Mouse (Mus musculus): ENCODE data around the gene Hist1h3e. TPM values are rescaled to one million over a fixed set of nuclear protein-coding genes. Genes with fewer than 3 reads are reported as not detected.
A peak's percentile ranks its signal among the peaks of the same experiment; 100 is the strongest.
"Not testable (repeated sequence)": the region's sequence is repeated elsewhere in the genome, so short reads cannot be mapped to it uniquely, and the experiment has no call there.

Hist1h3e gene
- 10 to 100 TPM; 47.8 to 50.0 TPM for total RNA-seq (2021)

DNA sequence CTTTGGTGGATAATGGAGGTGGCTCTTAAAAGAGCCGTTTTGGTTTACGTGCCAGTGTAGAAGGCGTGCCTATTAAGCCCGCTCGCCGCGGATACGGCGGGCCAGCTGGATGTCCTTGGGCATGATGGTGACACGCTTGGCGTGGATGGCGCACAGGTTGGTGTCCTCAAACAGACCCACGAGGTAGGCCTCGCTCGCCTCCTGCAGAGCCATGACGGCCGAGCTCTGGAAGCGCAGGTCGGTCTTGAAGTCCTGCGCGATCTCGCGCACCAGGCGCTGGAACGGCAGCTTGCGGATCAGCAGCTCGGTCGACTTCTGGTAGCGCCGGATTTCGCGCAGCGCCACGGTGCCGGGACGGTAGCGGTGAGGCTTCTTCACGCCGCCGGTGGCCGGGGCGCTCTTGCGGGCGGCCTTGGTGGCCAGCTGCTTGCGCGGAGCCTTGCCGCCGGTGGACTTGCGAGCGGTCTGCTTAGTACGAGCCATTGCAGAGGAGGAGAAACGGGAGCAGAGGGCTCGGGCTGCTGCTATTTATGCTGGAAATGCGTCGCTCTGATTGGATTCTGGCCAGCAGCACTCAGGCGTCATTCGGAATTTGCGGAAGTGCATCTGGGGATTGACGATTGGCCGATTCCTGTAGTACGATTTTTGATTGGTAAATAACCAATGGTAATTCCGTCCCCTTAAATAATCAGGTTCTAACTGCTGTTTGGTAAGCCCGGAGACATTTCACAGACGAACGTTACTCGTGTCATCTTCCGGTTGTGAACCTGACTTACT is at the start of gene Hist1h3e:
TSS of gene Hist1h3e (minus strand) at position 487 of the 777 bp plus-strand sequence.
- DNase-seq (ENCODE audit: extremely low spot score in 1 of 2, low spot score in 1 of 2): peak; percentile 88 to 94

- DNase-seq (ENCODE audit: extremely low spot score in 1 of 2, low spot score in 1 of 2): no peak
Measured at GRCm38 (mm10) chr13:23611638-23612037, 49.5 kb upstream of the Hist1h3e start.

GRCm38 (mm10) chr13:23610393-23610792 is 48.2 kb upstream of the Hist1h3e start:
- DNase-seq (ENCODE audit: extremely low spot score in 1 of 2, low spot score in 1 of 2): no peak

DNA sequence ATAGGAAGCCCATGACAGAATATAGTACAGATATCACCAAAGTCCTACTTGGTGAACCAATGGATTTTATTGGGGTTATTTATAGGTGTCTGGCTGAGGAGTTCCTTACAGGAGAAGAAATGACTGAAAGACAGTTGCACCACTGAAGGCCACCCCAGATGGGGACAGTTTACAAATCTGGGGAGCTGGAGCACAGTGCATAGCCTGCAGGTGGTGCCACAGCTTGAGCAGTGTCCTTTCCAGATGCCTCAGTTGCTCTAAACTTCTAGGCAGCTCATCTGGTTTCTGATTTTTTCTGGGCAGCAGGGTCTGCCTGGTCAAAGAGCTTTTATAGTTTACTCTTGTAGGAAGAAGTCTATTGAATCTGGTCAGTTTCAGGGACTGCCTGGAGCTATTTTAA is 47.7 kb upstream of the Hist1h3e start:
- DNase-seq (ENCODE audit: extremely low spot score in 1 of 2, low spot score in 1 of 2): no peak

GRCm38 (mm10) chr13:23609209-23609608 is 47.0 kb upstream of the Hist1h3e start:
- no peak for DNase-seq (ENCODE audit: extremely low spot score in 1 of 2, low spot score in 1 of 2)

DNA sequence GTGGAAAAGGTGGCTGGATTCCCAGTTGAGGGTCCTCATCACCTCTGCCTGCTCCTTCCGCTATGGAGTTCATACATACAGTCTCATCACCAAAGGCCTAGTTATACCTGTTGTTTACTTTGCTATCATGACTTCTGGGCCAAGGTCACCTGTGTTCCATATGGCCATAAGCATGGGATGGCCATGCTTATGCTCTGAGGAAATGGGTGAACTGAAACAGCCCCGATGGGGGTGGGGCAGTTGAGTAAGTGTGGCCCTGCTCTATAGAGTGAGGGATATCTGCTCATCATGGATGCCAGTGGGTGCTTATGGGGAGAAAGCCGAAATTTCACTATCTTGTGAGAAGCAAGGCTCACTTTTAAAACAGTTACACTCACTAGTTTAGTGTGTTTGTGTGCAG is 42.9 kb upstream of the Hist1h3e start:
- no peak for DNase-seq (ENCODE audit: extremely low spot score in 1 of 2, low spot score in 1 of 2)

GRCm38 (mm10) chr13:23604452-23604851 is 42.3 kb upstream of the Hist1h3e start:
- no peak for DNase-seq (ENCODE audit: extremely low spot score in 1 of 2, low spot score in 1 of 2)

- no peak for DNase-seq (ENCODE audit: extremely low spot score in 1 of 2, low spot score in 1 of 2)
Measured at GRCm38 (mm10) chr13:23603182-23603699, 41.1 kb upstream of the Hist1h3e start.

- peak; percentile 61 to 88 for DNase-seq (ENCODE audit: extremely low spot score in 1 of 2, low spot score in 1 of 2)
Measured at GRCm38 (mm10) chr13:23597957-23598356, 35.8 kb upstream of the Hist1h3e start.

GRCm38 (mm10) chr13:23595622-23596372 is 33.6 kb upstream of the Hist1h3e start:
- no peak for DNase-seq (ENCODE audit: extremely low spot score in 1 of 2, low spot score in 1 of 2)

DNA sequence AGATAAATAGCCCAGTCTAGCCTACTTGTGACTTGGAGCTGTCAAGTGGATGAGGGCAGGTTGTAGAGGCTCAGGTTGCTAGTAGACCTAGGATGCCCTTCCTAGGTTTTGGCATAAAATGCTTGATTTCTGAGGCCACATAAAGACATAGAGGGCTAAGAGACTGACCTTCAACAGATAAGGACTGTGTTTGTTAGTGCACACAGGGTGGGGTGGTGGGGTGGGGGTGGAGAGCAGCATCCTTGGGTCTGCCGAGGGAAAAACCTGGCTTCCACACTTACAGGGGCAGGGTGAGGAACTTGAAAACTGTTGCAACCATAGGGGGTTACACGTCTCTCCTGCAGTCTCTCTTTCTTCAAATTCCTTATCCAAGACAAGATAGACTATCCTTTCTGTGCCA is 33.0 kb upstream of the Hist1h3e start:
- DNase-seq (ENCODE audit: extremely low spot score in 1 of 2, low spot score in 1 of 2): no peak

- DNase-seq (ENCODE audit: extremely low spot score in 1 of 2, low spot score in 1 of 2): no peak
Measured at GRCm38 (mm10) chr13:23593051-23593770, 31.0 kb upstream of the Hist1h3e start.

GRCm38 (mm10) chr13:23592614-23593013 is 30.4 kb upstream of the Hist1h3e start:
- DNase-seq (ENCODE audit: extremely low spot score in 1 of 2, low spot score in 1 of 2): no peak

DNA sequence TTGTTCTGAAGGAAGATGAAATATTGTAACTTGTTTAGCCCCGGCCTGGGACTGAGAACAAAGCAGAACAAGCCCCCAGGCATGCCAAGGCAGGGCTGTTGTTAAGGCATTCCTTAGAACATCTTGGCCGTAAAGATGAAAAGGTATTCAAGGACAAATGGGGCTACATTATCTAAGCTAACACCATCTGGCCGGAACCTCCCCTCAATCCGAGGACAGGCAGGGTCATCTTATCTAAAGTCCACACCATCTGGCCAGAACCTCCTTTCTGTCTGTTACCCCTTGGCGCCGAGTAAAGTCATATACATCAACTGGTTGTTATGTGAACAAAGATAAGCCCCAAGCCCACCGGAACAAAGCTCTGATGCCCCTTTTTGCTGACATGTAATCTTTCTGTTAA is 29.7 kb upstream of the Hist1h3e start:
- not testable (repeated sequence) for DNase-seq (ENCODE audit: extremely low spot score in 1 of 2, low spot score in 1 of 2)

DNA sequence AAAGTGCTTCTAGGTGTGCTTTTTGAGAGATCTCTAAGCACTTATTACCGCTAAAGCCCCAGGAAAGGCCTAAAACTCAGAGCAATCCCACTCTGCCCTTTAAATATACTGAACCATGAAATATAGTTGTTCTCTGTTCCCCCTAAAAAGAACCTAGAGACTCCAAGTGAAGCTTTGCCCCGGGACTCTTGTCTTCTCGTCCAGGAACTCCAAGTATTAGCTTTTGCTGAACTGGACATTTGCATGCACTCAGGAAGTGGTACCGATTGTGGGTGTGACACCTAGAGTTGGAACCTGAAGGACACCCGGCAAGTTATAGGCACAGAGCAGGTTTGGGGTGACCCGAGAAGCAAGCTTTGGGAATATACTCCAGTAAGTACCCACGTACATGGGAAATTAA is 29.0 kb upstream of the Hist1h3e start:
- DNase-seq (ENCODE audit: extremely low spot score in 1 of 2, low spot score in 1 of 2): no peak

DNA sequence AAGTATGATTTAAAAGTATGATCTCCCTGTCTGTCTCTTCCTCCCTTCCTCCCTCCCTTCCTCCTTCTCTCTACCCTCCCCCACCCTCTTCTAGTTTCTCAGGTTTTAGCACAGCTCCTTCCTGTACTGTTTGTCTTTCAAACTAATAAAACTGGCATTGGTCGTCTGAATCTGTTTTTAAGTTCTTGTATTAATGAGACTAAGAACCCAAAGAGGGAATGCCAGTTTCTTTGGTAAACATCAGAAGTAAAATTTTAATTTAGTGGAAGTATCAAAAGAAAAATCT is 24.7 kb upstream of the Hist1h3e start:
- DNase-seq (ENCODE audit: extremely low spot score in 1 of 2, low spot score in 1 of 2): no peak

GRCm38 (mm10) chr13:23586099-23586939 is 24.1 kb upstream of the Hist1h3e start:
- DNase-seq (ENCODE audit: extremely low spot score in 1 of 2, low spot score in 1 of 2): no peak

DNA sequence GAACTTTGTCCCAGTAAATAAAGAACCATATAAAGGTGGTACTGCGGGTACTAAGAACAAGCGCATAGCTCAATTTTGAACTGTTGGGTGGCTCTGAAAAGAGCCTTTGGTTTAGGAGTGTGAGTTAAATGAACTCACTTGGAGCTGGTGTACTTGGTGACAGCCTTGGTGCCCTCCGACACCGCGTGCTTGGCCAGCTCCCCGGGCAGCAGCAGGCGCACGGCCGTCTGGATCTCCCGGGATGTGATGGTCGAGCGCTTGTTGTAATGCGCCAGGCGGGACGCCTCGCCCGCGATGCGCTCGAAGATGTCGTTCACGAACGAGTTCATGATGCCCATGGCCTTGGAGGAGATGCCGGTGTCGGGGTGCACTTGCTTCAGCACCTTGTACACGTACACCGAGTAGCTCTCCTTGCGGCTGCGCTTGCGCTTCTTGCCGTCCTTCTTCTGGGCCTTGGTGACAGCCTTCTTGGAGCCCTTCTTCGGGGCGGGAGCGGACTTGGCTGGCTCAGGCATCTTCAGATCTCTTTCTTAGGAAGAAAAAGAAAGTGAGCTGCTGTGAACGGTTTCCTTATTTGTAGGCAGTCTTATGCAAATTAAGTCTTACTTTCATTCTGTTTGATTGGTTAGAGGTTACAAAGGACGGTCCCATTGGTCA is 23.4 kb upstream of the Hist1h3e start:
- DNase-seq (ENCODE audit: extremely low spot score in 1 of 2, low spot score in 1 of 2): peak; percentile 39 to 42

DNA sequence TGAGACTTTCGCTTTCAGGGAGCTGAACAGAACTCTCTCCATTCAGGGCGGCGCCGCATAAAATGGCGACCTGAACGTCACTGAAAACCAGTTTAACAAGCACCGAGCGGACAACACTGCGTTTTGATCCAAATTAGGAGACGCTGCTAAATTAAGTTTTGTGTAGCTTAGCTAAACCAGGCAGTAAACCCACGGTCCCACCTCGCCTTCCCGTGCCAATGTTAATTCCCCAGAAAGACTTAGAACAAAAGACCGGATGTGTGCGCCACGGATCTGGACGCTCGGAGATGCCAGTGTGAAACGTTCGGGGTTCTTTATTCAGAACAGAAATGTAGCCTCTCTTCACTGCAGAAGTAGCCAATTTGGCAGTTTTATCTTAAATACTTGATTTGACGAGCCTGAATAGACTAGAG is 22.9 kb upstream of the Hist1h3e start:
- DNase-seq (ENCODE audit: extremely low spot score in 1 of 2, low spot score in 1 of 2): peak; percentile 54 to 57

GRCm38 (mm10) chr13:23584331-23584730 is 22.2 kb upstream of the Hist1h3e start:
- no peak for DNase-seq (ENCODE audit: extremely low spot score in 1 of 2, low spot score in 1 of 2)

All from layer of hippocampus, postnatal 25 days (tissue).